10 mouse cellular contexts compared by ENCODE assay signal in genomic region chr13:23950928-23951327, GRCm38 (mm10). TPM values are rescaled to one million over a fixed set of nuclear protein-coding genes. Genes with fewer than 3 reads are reported as not detected.
DNase-seq lines count a peak whose midpoint lies in the region; ATAC-seq and TF ChIP-seq lines count a peak whose summit lies in the region.
"Had no signal": no experiment of that assay in that cellular context is flagged by ENCODE, and none has a peak within 500 bp of the region (broad histone marks: within the 10 kb centered on the region; RNA-seq: fewer than 3 reads in every experiment).

No protein-coding gene starts in this region.

- no peaks in the 10 kb centered on the region for H3K4me1 ChIP-seq in heart, adult 2 months (ENCODE audit: control insufficient read depth, insufficient read depth, low read length)
- H3K4me1 ChIP-seq in heart, embryonic 10.5 days = no peaks in the 10 kb centered on the region; the same call in 1 of the 2 replicates
- H3K4me1 ChIP-seq in ES-Bruce4 (ENCODE audit: control insufficient read depth, insufficient read depth, low read length) = no peaks in the 10 kb centered on the region
- H3K4me1 ChIP-seq: heart, embryonic 13.5 days; liver, embryonic 15.5 days had no signal

- TF ChIP-seq CTCF in heart, adult 2 months (IDR thresholded peaks at IDR 0.05) = peak; percentile 46
- peak; percentile 18 for TF ChIP-seq CTCF in ES-Bruce4 (IDR thresholded peaks at IDR 0.05; ENCODE audit: low read depth, low read length)

- 39% methylated on average over 3 of the region's 3 CpGs for WGBS in heart, adult 2 months
- WGBS in heart, embryonic 10.5 days = 61% methylated on average over 3 of the region's 3 CpGs

- H3K27me3 ChIP-seq in heart, adult 2 months (ENCODE audit: control insufficient read depth, insufficient read depth, low read length) = no peaks in the 10 kb centered on the region
- H3K27me3 ChIP-seq in heart, embryonic 10.5 days (ENCODE audit: insufficient read depth, poor library complexity, severe bottlenecking) = peaks cover 16% of the 10 kb centered on the region; the same call in 1 of the 2 replicates
- no peaks in the 10 kb centered on the region for H3K27me3 ChIP-seq in ES-Bruce4 (ENCODE audit: control insufficient read depth, insufficient read depth, low read length, poor library complexity, severe bottlenecking)
- H3K27me3 ChIP-seq: liver, embryonic 15.5 days had no signal

- ATAC-seq in erythroblast, adult 5-6 weeks (replicated peaks; ENCODE audit: low FRiP score, poor library complexity, severe bottlenecking) = no peak

- peak in 1 of 2 experiments; percentile 31 for DNase-seq in heart, adult 2 months
- no peak for DNase-seq in heart, embryonic 10.5 days (ENCODE audit: low spot score)
- DNase-seq in c-Kit-positive CD71-negative TER-119-negative erythroid progenitor cells, embryonic 14.5 days (ENCODE audit: low read depth) = peak; percentile 7
- peak; percentile 30 for DNase-seq in naive thymus-derived CD4-positive, alpha-beta T cell, adult 2 months (ENCODE audit: low read depth)
- DNase-seq in right cerebral cortex, postnatal 4 days = no peak
- no peak for DNase-seq in retina, postnatal 1 day

- H3K27ac ChIP-seq in heart, adult 2 months = no peak overlapping the region
- H3K27ac ChIP-seq in heart, embryonic 10.5 days = no peak overlapping the region
- H3K27ac ChIP-seq in ES-Bruce4 (ENCODE audit: insufficient read depth, low read length) = no peak overlapping the region
- H3K27ac ChIP-seq: heart, embryonic 13.5 days; liver, embryonic 15.5 days had no signal

- TF ChIP-seq EP300 in heart, adult 2 months (IDR thresholded peaks at IDR 0.05; ENCODE audit: insufficient read depth, low read depth, low read length) = no peak
- no peak for TF ChIP-seq EP300 in ES-Bruce4 (IDR thresholded peaks at IDR 0.05; ENCODE audit: insufficient read depth, low read depth, low read length)

- intact Hi-C loops in heart, adult 2 months (cut with DNase I) = loop anchor here (2.0 kb wide), 1 partner anchor 118 kb away; no protein-coding TSS in a partner anchor

- H3K9ac ChIP-seq in heart, adult 2 months (ENCODE audit: low read depth, low read length) = no peak overlapping the region
- H3K9ac ChIP-seq in ES-Bruce4 (ENCODE audit: low read depth, poor library complexity, severe bottlenecking) = no peak overlapping the region
- H3K9ac ChIP-seq: heart, embryonic 13.5 days; liver, embryonic 15.5 days had no signal

- H3K4me3 ChIP-seq in heart, adult 2 months = no peak overlapping the region
- H3K4me3 ChIP-seq in heart, embryonic 10.5 days = no peak overlapping the region
- no peak overlapping the region for H3K4me3 ChIP-seq in ES-Bruce4 (ENCODE audit: low read depth, low read length)
- H3K4me3 ChIP-seq: heart, embryonic 13.5 days; liver, embryonic 15.5 days had no signal

- TF ChIP-seq POLR2A in heart, adult 2 months (IDR thresholded peaks at IDR 0.05; ENCODE audit: insufficient read depth, low read depth, low read length) = no peak
- TF ChIP-seq POLR2A in ES-Bruce4 (IDR thresholded peaks at IDR 0.05; ENCODE audit: insufficient read depth, low read length) = no peak

- H3K36me3 ChIP-seq in heart, adult 2 months (ENCODE audit: control insufficient read depth, insufficient read depth, low read length) = no peaks in the 10 kb centered on the region
- H3K36me3 ChIP-seq in heart, embryonic 10.5 days = no peaks in the 10 kb centered on the region
- no peaks in the 10 kb centered on the region for H3K36me3 ChIP-seq in ES-Bruce4 (ENCODE audit: control insufficient read depth, insufficient read depth, low read length, poor library complexity, severe bottlenecking)
- H3K36me3 ChIP-seq: heart, embryonic 13.5 days; liver, embryonic 15.5 days had no signal

- H3K79me2 ChIP-seq in heart, adult 2 months (replicated peaks; ENCODE audit: control insufficient read depth, insufficient read depth, low read length) = no peaks in the 10 kb centered on the region

- H3K9me3 ChIP-seq in heart, embryonic 10.5 days = no peaks in the 10 kb centered on the region
- H3K9me3 ChIP-seq in ES-Bruce4 (replicated peaks; ENCODE audit: control insufficient read depth, insufficient read depth, low read length, poor library complexity, severe bottlenecking) = no peaks in the 10 kb centered on the region
- H3K9me3 ChIP-seq: heart, embryonic 13.5 days; liver, embryonic 15.5 days had no signal

RNA-seq across cellular contexts. Expression of gene Hist1h2aa, which starts 16.7 kb away (rescaled TPM):
- not detected for total RNA-seq in heart, adult 2 months (2021)
- not detected in 2 replicates for polyA plus RNA-seq in heart, adult 2 months (2012; rRNA removed)
- polyA plus RNA-seq in heart, embryonic 10.5 days (2016; fragmentation: Nextera tagmentation; extraction: Ambion mirVana) = not detected in 2 replicates
- not detected in 2 replicates for polyA plus RNA-seq in ES-Bruce4 (2011; ENCODE audit: insufficient read depth, insufficient read length, low read depth, missing spikeins)
- not detected in 2 replicates for total RNA-seq in erythroblast, adult 5-6 weeks (2015; ENCODE audit: low replicate concordance)
- total RNA-seq in erythroblast, adult 5-6 weeks (2017; ENCODE audit: low replicate concordance) = not detected in 2 replicates
- polyA plus RNA-seq: heart, embryonic 13.5 days; liver, embryonic 15.5 days had no signal

RNA-seq across cellular contexts. Expression of gene Hist1h2ba, which starts 17.0 kb away (rescaled TPM):
- total RNA-seq in heart, adult 2 months (2021) = not detected
- not detected in 2 replicates for polyA plus RNA-seq in heart, adult 2 months (2012; rRNA removed)
- not detected in 2 replicates for polyA plus RNA-seq in heart, embryonic 10.5 days (2016; fragmentation: Nextera tagmentation; extraction: Ambion mirVana)
- not detected in 2 replicates for polyA plus RNA-seq in ES-Bruce4 (2011; ENCODE audit: insufficient read depth, insufficient read length, low read depth, missing spikeins)
- total RNA-seq in erythroblast, adult 5-6 weeks (2015; ENCODE audit: low replicate concordance) = not detected in 2 replicates
- total RNA-seq in erythroblast, adult 5-6 weeks (2017; ENCODE audit: low replicate concordance) = not detected in 2 replicates
- polyA plus RNA-seq: heart, embryonic 13.5 days; liver, embryonic 15.5 days had no signal

RNA-seq across cellular contexts. Expression of gene Slc17a4, which starts 36.1 kb away (rescaled TPM):
- not detected for total RNA-seq in heart, adult 2 months (2021)
- polyA plus RNA-seq in heart, adult 2 months (2012; rRNA removed) = not detected in 2 replicates
- 0.10 TPM in 1 of 2 replicates, not detected in the other for polyA plus RNA-seq in heart, embryonic 10.5 days (2016; fragmentation: Nextera tagmentation; extraction: Ambion mirVana)
- polyA plus RNA-seq in ES-Bruce4 (2011; ENCODE audit: insufficient read depth, insufficient read length, low read depth, missing spikeins) = not detected in 2 replicates
- total RNA-seq in erythroblast, adult 5-6 weeks (2015; ENCODE audit: low replicate concordance) = not detected in 2 replicates
- 0.56 TPM in 1 of 2 replicates, not detected in the other for total RNA-seq in erythroblast, adult 5-6 weeks (2017; ENCODE audit: low replicate concordance)
- polyA plus RNA-seq: heart, embryonic 13.5 days had no signal

RNA-seq across cellular contexts. Expression of gene Scgn, which starts 40.1 kb away (rescaled TPM):
- total RNA-seq in heart, adult 2 months (2021) = not detected
- not detected in 2 replicates for polyA plus RNA-seq in heart, adult 2 months (2012; rRNA removed)
- 0.13 and 0.23 TPM in 2 replicates for polyA plus RNA-seq in heart, embryonic 10.5 days (2016; fragmentation: Nextera tagmentation; extraction: Ambion mirVana)
- not detected in 2 replicates for polyA plus RNA-seq in ES-Bruce4 (2011; ENCODE audit: insufficient read depth, insufficient read length, low read depth, missing spikeins)
- total RNA-seq in erythroblast, adult 5-6 weeks (2015; ENCODE audit: low replicate concordance) = not detected in 2 replicates
- not detected in 2 replicates for total RNA-seq in erythroblast, adult 5-6 weeks (2017; ENCODE audit: low replicate concordance)
- polyA plus RNA-seq: heart, embryonic 13.5 days; liver, embryonic 15.5 days had no signal

Comparison
In these comparisons a context has a peak if more than half of its experiments do, and no peak if none do; other contexts are left out.
1. DNase-seq: peak in c-Kit-positive CD71-negative TER-119-negative erythroid progenitor cells, embryonic 14.5 days (single experiment) and naive thymus-derived CD4-positive, alpha-beta T cell, adult 2 months (single experiment); none in heart, embryonic 10.5 days (single experiment), right cerebral cortex, postnatal 4 days (single experiment) and retina, postnatal 1 day (single experiment).